Mouse (Mus musculus) mouse trophoblast stem cell (cell line): Measurements from ENCODE around the gene Zfp827.

Experiments used
- in situ Hi-C, 2 experiments: fragments of 300-500 bp; cut with MseI, MboI; formaldehyde crosslinking; loops; 2 replicates in 1 of 2; 3 replicates in 1 of 2; pipeline ENCODE4 v1.15.1; 2025

The Zfp827 gene

DNA sequence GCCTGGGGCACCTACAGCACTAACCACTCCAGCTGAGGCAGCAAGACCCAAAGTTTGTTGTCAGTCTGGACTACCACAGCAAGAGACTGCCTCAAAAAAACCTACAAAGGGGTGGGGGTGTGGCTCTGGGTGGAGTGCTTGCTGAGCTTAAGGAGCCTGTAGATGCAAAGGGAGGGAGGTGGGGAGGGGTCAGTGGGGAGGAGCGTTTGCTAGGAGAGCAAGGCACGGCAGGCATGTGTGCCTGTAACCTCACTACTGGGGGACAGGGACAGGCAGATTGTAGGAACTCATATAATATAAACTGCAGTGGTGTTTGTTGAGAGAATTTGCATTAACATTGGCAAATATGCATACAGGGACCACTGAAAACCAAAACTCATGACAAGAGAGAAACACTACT, 130.1 kb downstream of the Zfp827 start:
- in situ Hi-C loops = no loop called here

DNA sequence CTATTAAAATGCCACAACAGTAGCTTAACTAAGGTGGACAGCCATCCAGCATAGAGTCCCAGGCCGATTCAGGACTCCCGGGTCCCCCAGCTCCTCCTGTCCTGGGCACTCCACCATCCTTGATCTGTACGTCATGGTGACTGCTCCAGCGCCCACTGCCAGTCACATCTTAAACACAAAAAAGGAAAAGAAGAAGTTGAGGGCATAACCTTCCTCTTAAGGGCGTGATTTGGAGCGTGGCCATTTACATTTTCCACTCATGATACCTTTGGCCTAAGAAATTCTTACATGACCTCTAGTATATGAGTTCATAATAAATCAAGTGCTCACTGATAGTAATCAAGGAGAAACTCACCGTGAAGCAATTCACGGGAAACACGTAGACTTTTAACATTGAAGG, 131.2 kb downstream of the Zfp827 start:
- in situ Hi-C loops = no loop called here

DNA sequence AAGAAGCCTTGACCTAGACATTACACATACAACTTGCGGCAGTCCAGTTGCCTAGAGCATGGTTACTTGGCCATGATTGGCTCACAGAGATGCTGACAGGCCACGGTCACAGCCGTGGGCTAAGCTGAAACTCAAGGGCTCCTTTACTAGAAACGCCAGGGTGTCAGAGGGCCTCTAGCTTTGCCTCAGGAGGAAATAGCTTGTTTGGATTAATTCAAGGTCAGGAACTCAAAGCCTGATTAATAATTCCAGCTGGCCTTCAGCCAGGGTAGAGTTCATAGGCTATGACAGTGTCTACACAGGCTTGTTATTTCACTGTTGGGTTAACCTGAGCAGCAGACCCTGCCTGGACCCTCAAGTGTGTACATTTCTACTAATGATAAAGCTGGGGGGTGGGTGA, 132.1 kb downstream of the Zfp827 start:
- in situ Hi-C loops = no loop called here

DNA sequence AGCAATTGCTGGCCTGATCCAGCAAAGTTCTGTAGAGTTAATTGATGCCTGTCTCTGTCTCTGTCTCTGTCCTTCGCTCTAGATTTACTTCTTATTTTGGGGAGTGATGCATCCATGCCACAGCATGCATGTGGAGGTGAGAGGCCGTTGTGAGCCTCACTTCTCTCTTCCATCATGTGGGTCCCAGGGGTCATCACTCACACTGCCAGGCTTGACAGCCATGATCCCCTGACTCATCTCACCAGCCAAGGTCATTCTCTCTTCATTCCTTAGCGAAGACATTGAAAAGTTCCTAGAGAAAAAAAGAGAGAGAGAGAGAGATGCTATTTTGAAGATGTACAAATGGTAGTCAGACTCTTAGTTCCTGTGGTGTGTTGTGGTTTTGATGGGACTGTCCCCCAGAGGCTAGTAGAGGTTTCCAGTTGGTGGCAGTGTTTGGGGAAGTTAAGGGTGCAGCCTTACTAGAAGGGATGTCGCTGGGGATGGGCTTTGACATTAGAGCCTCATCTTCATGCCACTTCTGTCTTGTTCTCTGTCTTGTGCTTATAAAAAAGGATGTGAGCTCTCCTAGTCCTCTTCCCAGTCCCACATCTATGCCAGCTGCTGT, 133.0 kb downstream of the Zfp827 start:
- in situ Hi-C loops = no loop called here

DNA sequence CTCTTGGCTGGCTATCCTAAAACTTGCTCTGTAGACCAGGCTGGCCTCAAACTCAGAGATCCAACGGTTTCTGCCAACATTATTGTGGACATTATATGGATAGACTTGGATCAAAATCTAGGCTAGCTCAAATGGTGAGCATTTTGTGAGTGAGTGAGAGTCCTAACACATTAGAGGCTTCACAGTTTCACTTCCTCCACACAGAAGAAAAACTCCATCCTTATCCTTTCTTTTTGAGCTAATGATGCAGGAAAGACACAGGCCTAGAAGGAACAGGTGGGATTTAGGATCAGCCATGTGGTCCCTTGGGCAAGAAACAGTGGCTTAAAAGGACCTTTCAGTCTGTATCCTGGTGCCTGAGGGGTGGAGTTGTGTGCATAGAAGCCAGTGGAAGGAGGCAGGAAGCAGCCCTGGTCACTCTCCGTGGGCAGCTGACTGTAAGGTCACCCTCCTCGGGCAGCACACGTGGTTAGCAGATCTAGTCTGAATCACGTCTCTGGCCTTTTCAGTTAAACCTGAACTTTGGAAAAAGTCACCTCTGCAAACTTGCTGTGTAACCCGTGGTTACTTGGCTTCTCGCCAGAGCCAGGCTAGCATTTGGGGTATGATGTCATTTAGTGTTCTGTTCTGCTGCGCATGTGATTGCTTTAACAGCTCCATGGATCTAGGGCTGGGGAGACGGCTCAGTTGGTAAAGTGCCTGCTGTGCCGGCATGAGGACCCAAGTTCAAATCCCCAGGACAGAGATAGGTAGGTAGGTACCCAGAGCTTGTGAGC, 134.5 kb downstream of the Zfp827 start:
- in situ Hi-C loops = no loop called here

DNA sequence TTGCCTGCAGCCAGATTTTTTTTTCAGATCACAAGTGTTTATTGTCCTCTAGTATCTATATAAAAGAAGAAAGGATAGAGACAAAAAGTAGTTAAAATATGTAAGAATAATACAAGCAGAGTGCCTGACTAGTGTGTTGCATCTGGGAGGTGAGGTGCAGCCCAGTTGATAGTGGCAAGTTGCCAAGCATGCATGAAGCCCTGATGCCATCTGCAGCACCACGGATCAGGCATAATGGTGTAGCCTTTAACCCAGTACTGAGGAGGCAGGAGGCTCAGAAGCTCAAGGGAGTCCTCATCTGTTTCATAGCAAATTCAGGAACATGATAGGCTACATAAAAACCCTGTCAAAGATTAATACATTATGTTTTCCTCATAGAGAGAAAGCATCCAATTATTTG, 136.1 kb downstream of the Zfp827 start:
- in situ Hi-C loops = no loop called here

DNA sequence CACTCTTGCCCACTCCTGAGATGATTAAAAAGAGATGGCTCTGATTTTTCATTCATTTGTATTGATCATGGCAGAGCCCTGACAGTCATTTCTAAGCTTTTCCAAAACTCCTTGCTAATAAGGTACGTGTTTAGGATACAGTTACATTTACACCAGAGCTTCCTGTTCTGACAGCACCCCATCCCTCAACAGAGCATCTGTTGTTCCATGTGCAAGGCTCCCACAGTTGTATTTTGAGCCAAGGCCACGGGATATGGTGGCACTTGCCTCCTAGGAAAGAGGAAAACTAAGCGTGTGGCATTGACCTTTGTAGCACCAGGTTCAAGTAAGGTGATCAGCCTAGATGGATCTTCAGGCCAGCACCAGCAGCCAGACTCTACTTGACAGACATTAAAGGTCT, 137.0 kb downstream of the Zfp827 start:
- in situ Hi-C loops = no loop called here

DNA sequence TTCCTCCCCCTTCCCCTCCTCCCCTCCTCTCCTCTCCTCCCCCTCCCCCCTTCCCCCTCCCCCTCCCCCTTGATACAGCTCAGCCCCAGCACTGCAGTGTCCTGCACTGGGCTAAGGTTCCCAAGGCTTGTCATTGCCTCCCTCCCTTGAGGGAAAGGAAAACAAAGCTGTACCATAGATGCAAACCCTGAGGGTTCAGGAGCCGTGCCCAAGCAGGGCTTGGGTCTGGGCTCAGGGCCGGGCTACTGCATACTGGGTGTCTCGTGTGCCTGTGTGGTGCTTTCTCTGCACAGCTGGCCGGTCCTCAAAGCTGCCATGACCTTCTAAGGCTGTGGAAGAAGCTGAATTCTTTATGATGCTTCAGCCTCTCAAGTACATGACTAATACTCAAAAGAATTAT, 145.4 kb downstream of the Zfp827 start:
- in situ Hi-C loops = no loop called here

DNA sequence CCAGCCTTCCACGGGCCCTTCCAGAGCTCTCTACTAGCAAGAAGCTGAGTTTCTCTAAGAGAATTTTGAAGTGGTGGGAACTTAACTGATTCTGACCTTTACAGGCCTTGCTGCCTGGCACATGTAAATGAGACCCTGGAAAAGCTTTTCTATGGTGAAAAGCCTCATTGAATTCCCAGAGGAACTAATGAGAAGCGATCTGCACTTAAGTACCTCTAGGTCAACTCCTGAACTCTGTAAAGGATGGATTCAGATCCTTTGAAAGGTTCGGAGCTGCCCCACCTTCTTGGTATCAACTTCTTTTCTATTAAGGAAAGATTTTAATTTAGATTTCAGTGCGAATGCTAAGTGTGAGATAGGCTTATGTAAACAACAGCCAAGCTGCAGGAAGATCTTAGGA, 147.8 kb downstream of the Zfp827 start:
- in situ Hi-C loops = no loop called here

DNA sequence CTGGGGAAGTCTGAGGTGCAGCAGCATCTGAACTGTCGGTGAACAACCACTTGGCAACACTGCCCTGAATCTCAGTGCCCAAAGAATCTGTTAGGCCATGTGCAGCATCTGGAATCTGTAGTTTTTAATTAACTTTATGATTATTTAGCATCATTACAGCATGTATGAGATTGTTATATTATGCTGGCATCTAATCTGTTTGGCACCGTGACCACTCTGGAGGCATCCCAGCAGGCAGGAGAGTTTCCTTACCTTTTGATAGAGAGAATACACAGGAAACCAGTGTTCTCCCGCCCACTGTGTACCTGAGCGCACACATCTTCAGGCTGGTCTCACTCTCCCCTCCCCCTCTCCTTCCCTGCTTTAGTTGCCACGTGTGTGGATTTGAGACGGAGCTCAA, 151.4 kb downstream of the Zfp827 start:
- in situ Hi-C loops = no loop called here

DNA sequence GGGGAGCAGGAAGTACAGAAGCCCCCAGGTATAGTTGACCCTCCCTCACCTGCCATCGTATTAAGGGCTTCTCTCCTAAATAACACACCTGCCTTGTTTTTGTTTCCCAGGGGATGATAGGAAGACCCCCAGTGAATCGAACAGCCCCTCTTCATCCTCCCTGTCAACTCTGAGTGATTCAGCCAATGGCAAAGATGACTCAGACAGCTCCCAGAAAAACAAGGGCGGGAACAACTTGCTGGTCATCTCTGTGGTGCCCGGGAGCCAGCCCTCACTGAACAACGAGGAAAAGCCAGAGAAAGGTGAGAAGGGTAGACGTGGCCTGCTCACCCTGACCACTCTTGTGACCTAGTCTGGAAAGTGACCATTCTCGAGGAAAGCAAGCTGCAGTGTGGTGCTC, 157.3 kb downstream of the Zfp827 start:
- in situ Hi-C loops = no loop called here

DNA sequence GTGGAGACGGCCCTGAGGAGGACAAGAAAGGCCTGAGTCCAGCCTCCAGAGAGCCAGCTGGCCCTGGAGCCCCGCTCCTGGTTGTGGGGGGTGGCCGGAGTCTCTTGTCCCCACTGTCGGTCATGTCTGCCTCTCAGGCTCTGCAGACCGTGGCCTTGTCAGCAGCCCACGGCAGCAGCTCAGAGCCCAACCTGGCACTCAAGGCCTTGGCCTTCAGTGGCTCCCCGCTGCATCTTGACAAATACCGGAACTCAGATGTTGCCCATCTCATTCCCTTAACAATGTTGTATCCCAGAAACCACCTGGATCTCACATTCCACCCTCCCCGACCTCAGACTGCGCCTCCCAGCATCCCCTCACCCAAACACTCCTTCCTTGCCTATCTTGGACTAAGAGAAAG, 161.8 kb downstream of the Zfp827 start:
- in situ Hi-C loops = no loop called here

DNA sequence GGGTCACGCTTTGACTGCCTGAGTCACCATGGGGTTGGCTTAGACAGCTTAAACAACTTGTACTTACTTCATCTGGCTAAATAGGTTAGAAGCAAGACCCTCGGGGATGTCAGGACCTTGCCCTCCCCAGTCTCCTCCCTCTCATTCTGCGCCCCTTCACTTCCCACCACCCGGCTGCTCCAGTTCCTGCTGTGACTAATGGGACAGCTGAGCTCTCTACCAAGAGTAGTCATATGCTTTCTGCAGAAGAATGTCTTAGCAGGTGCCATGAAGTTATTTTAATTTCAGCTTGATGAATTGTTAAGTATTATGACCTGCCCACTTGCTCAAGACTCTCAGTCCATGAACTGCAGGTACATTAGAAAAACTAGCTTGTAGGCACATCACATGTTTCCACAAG, 168.2 kb downstream of the Zfp827 start:
- in situ Hi-C loops = no loop called here

DNA sequence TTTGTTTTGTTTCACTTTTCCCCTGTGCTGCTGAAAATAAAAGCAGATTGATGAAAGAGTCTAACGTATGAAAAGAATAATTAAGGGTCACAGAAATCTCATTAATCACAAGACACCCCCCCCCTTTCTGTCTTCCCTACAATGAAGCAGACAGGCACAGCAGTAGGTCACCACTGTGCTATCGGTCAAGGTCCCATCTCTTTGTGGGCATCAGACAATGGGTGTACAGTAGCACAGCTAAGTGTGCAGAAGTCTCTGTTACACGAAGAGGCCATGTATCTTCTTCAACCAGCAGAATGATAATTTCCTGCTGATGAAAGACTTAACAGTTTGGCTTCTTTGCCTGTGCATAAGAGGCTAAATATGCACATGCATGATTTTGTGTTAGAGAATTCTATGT, 170.4 kb downstream of the Zfp827 start:
- in situ Hi-C loops = no loop called here

DNA sequence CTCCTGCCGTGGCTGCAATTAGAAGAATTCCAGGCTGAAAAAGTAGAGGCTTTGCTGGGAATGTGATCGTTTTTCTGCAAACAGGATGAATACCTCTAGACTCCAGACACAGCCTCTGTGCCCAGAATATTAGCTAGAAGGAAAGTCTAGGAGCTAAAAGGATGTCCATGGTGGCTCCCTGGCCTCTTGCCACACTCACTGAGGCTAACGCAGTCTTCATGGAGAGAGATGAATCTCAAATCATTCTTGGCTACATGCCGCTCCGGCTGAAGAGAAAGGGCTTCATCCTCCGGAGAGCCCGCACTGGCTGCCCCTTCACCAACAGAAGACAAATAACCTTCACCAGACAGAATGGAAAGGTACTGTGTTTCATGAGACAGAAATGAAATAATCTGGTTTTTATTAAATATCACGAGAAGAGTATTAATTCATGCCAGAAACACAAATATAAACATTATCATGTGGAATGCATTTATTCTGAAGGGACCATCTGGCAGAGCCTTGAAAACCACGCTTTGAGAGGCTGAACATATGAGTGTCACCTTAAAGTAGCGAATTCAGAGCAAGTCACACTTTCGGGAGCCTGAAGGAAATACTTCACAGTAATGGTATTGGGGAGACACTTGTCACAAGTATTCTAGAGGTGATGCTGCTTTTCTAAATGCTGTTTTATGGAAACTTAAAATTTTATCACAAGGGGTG, 173.4 kb downstream of the Zfp827 start:
- in situ Hi-C loops = no loop called here

DNA sequence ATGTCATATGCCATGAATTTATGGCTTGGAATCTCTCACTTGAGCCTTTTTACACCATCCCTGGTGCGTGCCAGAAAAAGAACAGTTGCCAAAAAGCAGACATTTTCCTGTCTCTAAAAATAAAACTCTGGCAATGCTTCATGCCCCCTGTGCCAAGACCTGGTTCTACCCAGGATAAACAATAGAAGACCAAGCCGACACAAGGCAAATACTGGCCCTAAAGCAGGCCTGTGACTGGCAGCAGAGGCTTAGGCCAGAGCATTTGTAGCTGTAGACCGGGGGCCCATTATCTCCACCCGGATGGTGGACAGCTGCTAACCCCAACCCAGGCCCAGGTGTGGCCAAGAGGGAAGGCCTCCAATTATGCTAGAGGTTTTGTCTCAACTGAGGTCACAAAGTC, 178.7 kb downstream of the Zfp827 start:
- in situ Hi-C loops = no loop called here

DNA sequence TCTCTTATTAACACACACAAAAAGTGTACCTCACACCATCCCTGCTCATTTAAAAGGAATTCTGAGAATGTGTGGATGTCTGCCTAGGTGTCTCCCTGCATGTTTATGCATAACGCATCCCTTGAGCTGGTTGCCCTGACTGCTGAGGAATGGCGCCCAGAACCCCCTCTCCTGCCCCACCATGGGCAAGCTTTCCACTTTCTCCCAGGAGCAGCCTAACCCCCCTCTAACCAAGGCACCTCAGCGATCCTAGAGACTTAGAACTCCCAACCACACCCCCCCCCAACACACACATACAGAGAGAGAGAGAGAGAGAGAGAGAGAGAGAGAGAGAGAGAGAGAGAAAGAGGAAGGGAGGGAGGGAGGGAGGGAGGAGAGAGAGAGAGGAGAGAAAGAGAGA, 179.9 kb downstream of the Zfp827 start:
- in situ Hi-C loops = no loop called here

DNA sequence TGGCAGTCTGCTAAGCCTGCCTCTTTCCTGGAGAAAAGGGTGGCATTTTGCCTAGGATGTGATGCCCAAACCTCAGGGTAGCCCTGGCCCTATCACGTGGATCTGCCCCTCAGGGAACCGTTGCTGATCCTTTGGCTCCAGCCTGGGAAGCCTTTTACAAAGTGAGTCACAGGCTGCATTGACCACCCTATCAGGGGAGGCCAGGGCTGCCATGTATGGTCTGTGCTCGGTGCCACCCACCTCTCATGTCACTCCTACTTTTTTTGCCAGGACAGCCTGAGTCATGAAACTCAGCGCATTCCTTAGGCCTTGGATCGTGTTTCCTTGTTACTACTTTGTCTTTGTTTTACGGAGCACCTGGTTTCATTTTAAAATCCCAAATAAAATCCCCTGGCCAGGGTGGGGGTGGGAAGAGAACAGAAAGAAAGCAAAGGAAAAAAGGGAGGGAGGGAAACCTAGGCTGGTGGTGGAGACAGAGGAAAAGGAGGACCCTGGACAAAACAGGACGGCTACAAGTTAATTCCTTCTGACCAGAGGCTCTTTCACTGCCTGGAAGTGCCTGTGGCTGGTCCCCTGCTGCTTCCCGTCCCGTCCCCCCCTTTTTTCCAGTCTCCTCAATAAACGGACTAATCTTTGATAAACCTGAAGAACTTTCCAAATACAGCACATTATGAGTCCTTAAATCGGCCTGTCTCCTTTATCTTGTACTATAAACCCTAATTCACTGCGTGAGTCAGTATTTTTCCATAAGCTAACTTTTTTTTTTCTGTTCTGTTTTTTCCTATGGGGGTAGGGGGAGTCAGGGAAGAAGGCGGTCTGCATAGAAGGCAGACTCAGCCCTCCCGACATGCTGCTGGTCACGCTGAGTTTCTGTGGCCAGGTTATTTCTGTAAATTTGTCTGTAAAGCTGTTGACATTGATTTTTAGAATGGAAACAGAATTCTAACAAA, 180.7 kb downstream of the Zfp827 start:
- in situ Hi-C loops = no loop called here

DNA sequence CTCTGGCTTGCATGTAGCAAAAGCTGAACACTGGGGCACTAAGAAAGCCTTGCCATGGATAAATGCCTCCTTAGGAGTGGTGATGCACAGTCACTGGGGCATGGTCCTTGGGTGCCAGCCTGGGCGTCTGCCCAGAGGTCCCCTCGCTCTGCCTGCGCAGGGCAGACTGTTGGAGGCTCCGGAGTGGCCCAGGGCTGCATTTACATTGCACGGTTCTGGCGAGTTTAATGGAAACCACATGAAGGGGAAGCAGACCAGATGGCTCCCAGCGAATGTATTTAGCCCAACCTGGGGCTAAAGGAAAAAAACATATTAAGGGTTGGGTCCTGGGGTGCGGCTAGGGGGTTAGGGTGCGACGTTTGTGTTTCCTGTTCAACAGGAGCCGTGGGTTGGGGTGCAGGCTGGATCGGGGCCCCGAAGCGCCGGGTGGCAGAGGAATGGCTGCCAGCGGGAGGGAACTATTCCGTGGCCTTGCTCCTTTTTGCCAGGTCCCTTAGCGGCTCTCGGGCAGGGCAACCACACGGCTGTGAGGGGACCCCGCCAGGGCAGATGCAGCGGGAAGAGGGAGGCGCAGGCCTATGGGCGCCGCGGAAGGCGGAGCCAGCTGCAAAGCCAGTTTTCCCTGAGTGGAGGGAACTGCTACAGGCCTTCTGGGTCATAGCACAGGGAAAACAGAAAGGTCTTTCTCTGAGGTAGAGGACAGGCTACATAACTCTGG, 181.6 kb downstream of the Zfp827 start:
- in situ Hi-C loops = no loop called here

DNA sequence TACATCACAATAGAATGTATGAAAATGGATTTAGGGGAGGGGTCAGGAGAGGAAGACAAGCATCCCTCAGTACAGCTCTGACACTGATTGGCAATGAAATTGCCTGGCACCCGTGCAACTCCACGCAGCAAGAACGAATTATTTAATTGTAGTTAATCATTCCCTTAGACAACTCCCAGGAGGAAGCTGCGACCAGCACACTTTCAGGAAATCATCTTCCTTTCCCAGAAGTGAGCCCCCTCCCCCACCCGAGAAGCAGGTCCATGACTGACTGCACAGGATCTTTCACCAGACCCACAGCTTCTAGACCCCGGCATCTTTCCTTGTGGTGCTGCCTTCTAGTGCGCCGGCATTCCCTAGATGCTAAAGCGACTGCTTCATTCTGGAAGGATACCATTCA, 183.4 kb downstream of the Zfp827 start:
- in situ Hi-C loops = no loop called here

DNA sequence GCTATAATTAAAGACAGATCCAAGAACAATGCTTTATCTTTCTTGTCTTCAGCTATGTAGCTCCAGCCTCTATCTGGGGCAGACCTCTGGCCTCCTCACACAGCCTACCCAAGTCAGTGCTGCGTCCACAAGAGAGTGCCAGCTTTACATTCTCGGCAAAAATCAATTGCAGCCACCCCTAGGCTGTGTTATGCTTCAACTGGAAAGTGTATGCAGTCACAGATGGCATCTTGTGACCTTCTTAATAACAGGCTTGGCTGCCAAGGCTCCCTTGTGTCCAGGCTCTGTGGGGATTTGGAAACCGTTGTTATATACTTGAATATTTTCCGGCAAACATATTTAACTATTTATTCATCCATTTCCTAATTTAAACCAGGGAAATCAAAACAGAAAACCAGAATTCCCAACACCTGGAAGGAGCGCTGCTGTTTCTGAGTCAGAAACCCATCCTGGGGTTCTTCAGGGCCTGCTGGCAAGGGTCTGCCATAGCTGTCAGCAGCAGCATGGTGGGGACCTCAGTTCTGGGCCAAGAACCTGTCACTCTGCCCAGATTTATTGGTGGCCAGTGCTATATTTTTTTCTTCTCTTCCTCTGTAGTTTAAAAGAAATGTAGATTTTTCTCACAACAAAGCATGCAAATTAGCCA, 194.0 kb downstream of the Zfp827 start:
- in situ Hi-C loops = no loop called here
